Mouse (Mus musculus): ENCODE measurements at regions not wholly inside any gene's neighbourhood (a gene's known extent, or its start where the extent isn't known, plus 50 kb on each side); places are given as distances from the start of the nearest gene placed in this dataset.

DNA sequence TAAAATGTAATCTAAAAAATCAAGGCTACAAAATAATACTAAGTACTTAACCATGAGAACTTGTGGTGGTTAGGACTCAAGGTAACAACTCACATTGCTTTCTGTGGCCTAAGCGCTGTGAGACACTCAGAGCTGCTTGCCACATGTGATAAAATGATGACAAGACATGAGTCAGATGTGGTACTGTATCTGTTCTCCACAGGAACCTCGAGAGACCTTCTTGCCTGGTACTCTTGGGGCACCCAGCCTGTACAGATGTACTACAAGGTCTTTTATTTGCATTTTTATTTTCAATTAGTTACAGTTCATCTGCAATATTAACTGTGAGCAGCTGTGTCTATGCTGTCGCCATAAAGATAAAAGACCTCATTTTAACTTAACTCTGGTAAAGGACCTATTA lies 692.5 kb downstream of the Egfem1 start:
- peaks cover under 1% of the 10 kb centered on the region; the same call in 1 of the 2 replicates for H3K4me1 ChIP-seq (replicated peaks; ENCODE audit: low read depth, low read length)
- H3K36me3 ChIP-seq (ENCODE audit: insufficient read depth, low read length): no peaks in the 10 kb centered on the region
- H3K9me3 ChIP-seq (ENCODE audit: low read length): no peaks in the 10 kb centered on the region
- TF ChIP-seq CTCF (conservative IDR thresholded peaks at IDR 0.05; ENCODE audit: low read length): no peak
- H3K27me3 ChIP-seq (ENCODE audit: insufficient read depth, low read length): no peaks in the 10 kb centered on the region
- H3K4me3 ChIP-seq (replicated peaks; ENCODE audit: low read length): no peak overlapping the region

DNA sequence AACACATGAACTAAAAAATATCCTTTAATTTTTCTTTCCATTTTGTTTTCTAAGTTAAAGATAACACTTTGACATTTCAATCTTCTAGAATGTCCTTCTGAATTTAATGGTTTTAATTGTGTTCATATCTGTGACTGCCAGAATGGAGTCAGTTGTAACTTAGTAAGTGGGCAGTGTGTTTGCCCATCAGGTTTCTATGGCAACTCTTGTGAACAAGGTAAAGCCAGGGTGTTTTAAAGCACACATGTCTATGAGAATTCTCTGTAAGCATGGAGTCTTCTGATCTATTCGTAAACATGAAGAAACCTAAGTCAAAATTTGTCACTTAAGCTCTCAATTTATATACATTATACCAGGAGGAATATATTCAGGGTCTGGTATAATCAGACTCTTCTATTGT lies 689.4 kb downstream of the Egfem1 start:
- no peak for TF ChIP-seq CTCF (conservative IDR thresholded peaks at IDR 0.05; ENCODE audit: low read length)
- no peak for TF ChIP-seq NANOG (IDR thresholded peaks at IDR 0.05; ENCODE audit: borderline replicate concordance, low read length)
- Histone ChIP-seq H3K36me3 (ENCODE audit: insufficient read depth, low read length) (no peaks in the 10 kb centered on the region), H3K9me3 (ENCODE audit: low read length) (no peaks in the 10 kb centered on the region), H3K4me3 (replicated peaks; ENCODE audit: low read length) (no peak overlapping the region), H3K27me3 (ENCODE audit: insufficient read depth, low read length) (no peaks in the 10 kb centered on the region), H3K4me1 (replicated peaks; ENCODE audit: low read depth, low read length) (peaks cover 15% of the 10 kb centered on the region)

DNA sequence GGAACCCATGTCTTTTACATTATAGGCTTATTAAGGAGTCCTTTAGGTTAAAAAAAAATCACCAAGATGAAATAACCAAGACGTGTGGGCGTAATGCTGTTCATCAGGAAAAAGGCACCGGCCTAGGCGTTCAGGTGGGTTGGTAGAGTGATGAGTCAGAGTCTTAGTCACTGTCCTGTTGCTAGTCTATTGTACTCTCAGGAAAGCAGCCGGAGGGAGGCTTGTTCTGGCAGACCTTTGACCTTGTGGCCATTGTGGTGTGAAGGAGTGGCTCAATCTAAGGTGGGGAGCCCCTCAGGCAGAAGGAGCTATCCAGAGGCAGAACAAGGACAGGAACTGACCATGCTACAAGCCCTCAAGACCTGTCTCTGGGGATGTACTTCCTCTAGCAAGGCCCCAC lies 686.8 kb downstream of the Egfem1 start:
- H3K9me3 ChIP-seq (ENCODE audit: low read length): no peaks in the 10 kb centered on the region
- no peaks in the 10 kb centered on the region for H3K36me3 ChIP-seq (ENCODE audit: insufficient read depth, low read length)
- TF ChIP-seq POU5F1 (IDR thresholded peaks at IDR 0.05; ENCODE audit: borderline replicate concordance, low read length) (no peak), NANOG (IDR thresholded peaks at IDR 0.05; ENCODE audit: borderline replicate concordance, low read length) (no peak; the same call in 1 of the 2 replicates), CTCF (conservative IDR thresholded peaks at IDR 0.05; ENCODE audit: low read length) (no peak)
- H3K4me3 ChIP-seq (replicated peaks; ENCODE audit: low read length): no peak overlapping the region
- H3K4me1 ChIP-seq (replicated peaks; ENCODE audit: low read depth, low read length): peaks cover 15% of the 10 kb centered on the region
- no peaks in the 10 kb centered on the region for H3K27me3 ChIP-seq (ENCODE audit: insufficient read depth, low read length)

DNA sequence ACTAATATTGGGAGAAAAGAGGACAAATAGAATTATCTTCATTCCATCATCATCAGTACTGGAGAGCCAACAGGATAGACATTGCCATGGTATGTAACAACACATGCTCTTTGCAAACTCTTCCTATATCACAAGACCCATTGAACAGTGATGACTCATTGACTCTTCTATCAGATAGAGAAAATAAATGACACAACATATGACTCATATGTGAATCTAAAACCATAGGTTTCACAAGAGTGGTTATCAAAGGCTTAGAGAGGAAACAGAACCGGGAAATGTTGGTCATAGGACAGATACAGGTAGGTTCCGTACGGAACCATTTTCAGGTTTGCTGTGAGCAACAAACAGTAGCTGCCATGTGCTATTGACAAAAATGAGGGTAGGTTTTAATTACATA lies 682.2 kb downstream of the Egfem1 start:
- Histone ChIP-seq H3K4me1 (replicated peaks; ENCODE audit: low read depth, low read length) (peaks cover 12% of the 10 kb centered on the region), H3K36me3 (ENCODE audit: insufficient read depth, low read length) (no peaks in the 10 kb centered on the region), H3K9me3 (ENCODE audit: low read length) (no peaks in the 10 kb centered on the region), H3K4me3 (replicated peaks; ENCODE audit: low read length) (no peak overlapping the region), H3K27me3 (ENCODE audit: insufficient read depth, low read length) (no peaks in the 10 kb centered on the region)
- no peak for TF ChIP-seq POU5F1 (IDR thresholded peaks at IDR 0.05; ENCODE audit: borderline replicate concordance, low read length)
- TF ChIP-seq CTCF (conservative IDR thresholded peaks at IDR 0.05; ENCODE audit: low read length): no peak
- TF ChIP-seq NANOG (IDR thresholded peaks at IDR 0.05; ENCODE audit: borderline replicate concordance, low read length): no peak

DNA sequence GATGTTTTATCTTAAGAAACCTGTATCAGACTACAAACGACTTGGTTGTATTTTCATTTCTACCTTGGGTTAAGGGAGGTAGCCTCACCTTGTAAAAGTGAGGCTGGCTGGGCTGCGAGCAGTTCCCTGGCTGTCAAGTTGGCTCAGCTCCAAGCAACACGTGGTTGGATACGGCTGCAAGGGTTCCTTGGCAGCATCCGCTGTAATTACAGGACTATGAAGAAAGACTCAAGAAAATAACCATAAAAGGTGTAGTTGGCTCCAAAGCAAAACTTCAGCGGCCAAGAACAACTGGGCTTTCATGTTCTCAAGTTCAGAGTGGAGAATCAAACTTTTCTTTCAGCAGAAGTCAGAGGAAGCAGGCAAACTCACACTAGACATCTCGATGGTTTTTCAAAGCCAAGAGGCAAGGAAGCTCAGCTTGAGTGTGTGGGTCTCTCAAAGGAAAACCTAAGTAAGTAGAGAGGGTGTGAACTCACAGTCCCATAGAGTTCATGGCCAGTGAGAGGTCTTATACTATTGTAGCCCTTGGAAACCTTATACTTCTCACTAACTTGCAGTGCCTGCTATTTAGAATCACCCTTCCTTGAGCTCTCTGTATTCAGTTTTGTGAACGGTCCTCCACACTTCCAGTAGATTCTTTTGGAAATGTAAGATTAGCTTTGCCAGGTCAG lies 676.1 kb downstream of the Egfem1 start:
- H3K4me3 ChIP-seq (replicated peaks; ENCODE audit: low read length): no peak overlapping the region
- H3K36me3 ChIP-seq (ENCODE audit: insufficient read depth, low read length): no peaks in the 10 kb centered on the region
- TF ChIP-seq CTCF (conservative IDR thresholded peaks at IDR 0.05; ENCODE audit: low read length): no peak
- no peak for TF ChIP-seq NANOG (IDR thresholded peaks at IDR 0.05; ENCODE audit: borderline replicate concordance, low read length)
- no peak for TF ChIP-seq POU5F1 (IDR thresholded peaks at IDR 0.05; ENCODE audit: borderline replicate concordance, low read length)
- H3K27me3 ChIP-seq (ENCODE audit: insufficient read depth, low read length): no peaks in the 10 kb centered on the region
- no peaks in the 10 kb centered on the region for H3K9me3 ChIP-seq (ENCODE audit: low read length)
- no peaks in the 10 kb centered on the region for H3K4me1 ChIP-seq (replicated peaks; ENCODE audit: low read depth, low read length)

Measured in E14TG2a.4 (cell line).